Mouse (Mus musculus): Measurements from ENCODE around the gene Hes7.

Gene Hes7

DNA sequence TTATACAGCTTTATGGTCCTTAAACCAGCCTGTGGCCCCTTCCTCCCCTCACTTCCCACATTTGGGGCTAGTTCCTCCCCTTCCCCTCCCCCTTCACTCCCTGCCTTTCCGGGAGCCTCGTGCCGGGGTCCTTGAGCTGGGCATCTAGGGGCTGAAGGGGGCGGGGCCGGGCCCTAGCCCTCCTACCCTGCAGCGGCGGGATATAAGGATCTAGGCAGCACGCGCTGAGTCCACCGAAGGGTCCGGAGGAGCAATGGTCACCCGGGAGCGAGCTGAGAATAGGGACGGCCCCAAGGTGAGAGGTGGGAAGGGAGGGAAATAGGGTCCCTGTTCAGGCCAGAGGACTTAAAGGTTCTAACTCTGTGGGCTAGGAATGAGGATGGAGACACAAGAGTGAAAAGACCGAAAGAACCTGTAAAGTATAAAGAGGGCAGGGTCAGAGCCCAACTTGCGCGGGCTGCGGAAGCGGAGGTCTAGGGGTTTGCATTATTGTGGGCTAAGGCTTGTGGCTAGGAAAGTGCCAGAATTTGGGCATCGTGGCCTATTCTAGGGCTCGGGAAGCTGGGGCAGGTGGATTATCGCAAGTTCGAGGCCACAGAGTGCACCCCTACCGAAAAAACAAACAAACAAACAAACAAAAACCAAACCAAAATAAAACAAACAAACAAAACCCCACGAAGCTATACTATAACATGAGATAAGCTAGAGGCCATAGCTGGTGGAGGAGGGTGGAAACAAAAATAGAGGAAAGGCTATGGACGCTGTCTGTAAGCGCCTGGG is at the start of gene Hes7:
Hes7 (plus strand) TSS at position 184 of the 780 bp plus-strand sequence.
- DNase-seq (ENCODE audit: low spot score), result no peak

- DNase-seq (ENCODE audit: low spot score), result peak; percentile 92
These were observed 49.5 kb upstream of the Hes7 start, which contains the start of gene Tmem107 for GRCm38 (mm10) chr11:69070590-69071222. Tmem107 (plus strand) TSS chr11:69070806.

GRCm38 (mm10) chr11:69071262-69071661 is 48.9 kb upstream of the Hes7 start:
- no peak for DNase-seq (ENCODE audit: low spot score)

DNA sequence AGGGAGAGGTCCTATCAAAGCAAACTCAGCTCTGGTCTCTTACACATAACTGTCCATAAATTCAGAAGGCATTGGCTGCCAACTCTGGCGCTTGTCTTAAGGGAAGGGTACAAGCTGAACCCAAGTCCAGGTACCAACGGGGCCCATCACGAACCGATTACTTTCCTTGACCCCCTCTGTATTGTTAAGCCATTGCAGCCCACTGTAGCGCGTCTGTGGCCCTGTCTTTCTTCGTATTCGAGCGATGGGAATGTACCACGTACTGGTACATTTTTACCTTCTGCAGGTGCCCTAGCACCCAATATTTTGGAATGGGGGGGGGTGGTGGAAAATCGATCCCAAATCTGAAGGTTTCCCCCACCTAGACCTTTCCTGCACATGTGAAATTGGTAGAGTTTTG is 48.0 kb upstream of the Hes7 start:
- DNase-seq (ENCODE audit: low spot score), result no peak

DNA sequence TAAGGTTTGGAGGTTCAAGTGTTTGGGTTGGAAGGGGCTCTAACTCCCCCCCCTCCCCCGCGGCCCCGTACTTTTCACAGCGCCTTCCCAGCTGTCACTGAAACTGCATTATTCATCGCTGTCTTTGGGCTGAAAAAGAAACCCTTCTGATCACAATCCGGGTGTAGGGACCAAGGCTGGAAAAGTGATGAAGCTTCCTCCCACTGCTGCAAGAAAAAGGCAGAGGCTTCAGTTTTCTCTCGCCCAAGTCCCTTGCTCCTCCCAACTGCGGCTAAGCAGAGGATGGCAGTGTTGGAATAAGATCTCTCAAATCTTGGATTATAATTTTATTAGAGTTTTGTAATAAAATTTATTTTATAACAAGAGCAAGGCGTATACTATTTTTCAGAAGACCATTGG is 47.5 kb upstream of the Hes7 start:
- DNase-seq (ENCODE audit: low spot score), result no peak

DNA sequence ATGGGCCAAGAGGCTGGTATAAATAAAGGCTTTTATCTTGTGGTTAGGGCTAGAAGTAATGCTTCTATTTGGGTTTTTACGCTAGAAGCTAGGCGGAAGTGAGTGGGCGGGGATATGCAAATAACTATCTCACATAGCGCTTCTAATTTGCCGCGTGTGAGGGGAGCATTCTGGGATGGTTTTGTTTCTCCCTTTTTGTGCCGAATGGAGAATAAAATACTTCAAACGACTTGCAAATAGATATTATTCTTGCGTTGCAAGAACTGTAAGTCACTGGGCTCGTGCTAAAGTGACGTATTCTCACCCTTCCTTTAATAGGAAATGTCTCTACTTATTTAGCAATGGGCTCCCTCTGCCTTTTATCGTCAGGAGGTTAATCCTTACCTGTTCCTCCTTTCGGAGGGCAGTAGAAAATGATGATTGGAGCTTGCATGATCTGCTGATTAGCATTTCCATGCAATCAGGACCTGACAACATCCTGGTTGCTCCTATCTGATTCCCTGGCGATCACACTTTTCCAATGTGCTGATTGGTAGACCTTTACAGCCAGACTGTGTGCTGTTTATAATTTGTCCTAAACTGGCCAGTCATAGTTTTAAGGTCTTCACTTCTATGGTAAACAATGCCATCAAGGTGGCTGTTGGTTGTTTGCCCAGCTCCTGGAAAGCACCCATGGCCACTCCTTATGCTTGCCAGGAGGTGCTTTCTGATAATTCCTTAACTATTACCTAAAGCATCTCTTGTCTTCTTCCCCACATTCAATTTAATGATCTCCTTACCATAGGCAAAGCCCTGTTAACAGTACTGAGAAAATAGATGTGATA is 46.9 kb upstream of the Hes7 start:
- DNase-seq (ENCODE audit: low spot score), result peak; percentile 57

DNA sequence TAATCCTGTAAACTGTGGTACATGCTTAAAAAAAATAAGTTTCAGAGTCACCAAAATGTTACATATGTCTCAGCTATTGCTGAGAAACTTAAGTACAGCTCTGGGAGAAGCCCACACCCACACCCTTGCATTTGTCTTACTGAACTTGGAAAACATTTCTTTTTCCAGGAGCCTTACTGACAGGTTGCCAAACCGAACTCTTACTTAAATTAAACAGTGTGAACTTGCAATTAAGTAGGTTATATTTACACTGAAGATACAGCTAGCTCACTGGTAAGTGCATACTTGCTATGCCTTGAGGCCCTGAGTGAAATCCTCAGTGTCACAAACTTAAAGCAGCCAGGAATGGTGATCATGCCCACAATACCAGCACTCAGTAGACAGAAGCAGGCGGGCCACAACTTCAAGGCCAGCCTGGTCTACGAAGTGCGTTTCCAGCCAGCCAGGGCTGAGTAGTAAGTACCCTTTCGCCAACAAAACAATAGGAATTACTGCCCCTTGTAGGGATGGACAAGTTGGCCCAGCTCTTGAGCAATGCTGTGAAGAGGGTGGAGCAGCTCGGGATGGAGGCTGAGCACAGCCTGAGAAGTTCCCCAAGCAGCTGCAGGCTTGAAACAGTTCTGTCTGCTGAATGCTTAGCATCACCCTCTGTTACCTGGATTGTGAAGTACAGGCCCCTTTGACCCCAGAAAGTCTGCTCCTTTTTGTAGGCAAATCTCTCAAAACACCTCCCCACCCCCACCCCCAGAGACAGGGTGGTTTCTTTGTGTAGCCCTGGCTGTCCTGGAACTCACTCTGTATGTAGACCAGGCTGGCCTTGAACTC is 46.0 kb upstream of the Hes7 start:
- no peak for DNase-seq (ENCODE audit: low spot score)

GRCm38 (mm10) chr11:69074776-69075069 is 45.5 kb upstream of the Hes7 start:
- DNase-seq (ENCODE audit: low spot score), result no peak

DNA sequence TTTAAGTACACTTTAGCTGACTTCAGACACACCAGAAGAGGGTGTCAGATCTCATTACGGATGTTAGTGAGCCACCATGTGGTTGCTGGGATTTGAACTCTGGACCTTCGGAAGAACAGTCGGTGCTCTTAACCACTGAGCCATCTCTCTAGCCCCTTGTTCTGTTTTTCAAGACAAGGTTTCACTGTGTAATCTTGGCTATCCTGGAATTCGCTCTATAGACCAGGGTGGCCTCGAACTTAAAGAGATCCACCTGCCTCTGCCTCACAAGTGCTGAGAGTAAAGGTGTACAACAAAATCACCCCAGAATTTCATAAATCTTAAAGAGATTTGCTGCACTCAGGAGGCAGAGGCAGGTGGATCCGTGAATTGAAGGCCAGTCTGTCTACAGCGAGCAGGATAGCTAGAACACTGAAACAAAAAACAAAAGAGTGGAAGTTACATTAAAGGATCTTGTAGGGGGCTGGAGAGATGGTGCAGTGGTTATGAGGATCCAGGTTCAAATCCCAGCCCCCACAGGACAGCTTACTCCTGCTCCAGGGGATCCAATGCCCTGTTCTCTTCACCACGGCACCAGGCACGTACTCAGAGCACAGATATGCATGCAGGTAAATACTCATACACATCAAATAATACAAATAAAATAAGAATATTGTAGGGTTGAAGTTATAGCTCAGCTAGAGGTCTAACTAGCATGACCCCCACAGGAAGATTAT is 44.3 kb upstream of the Hes7 start:
- DNase-seq (ENCODE audit: low spot score), result no peak

DNA sequence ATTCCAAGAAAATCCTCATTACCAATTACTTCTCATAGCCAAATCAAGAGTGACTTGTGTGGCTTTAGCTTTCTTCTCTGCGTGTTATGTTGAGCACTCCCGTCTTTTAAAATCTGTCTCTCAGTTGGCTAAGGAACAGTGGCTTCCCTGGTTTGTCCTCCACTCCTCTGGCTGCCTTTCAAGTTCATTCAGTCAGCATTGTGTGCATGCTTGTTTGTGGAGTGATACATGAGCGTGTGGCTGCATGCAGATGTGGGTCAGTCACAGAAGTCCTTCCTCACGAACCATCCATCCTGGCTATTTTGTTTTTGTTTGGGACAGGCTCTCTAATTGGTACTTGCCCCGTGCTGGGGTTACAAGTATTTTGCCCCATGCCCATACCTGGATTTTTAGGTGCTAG is 43.6 kb upstream of the Hes7 start:
- no peak for DNase-seq (ENCODE audit: low spot score)

- no peak for DNase-seq (ENCODE audit: low spot score)
These were observed 42.9 kb upstream of the Hes7 start for GRCm38 (mm10) chr11:69077316-69077715.

DNA sequence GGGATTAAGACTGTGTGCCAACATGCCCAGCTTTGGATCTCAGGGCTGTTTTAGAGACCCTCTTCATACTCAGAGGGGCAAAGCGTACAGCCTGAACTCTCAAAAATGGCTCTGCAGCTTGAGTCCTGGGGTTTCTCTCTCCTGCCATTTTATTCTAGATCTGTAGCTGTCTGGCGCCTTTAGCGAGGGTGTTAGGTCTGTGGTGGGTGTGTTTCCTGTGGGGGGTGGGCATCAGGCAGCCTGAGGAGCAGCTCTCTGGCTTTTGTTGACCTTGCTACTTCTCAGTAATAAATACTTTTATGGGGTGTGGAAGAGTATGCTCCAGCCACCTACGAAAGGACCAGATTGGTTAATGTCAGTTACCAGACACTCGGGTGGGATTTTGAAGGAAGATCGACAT is 42.2 kb upstream of the Hes7 start:
- no peak for DNase-seq (ENCODE audit: low spot score)

- no peak for DNase-seq (ENCODE audit: low spot score)
These were observed 41.3 kb upstream of the Hes7 start for GRCm38 (mm10) chr11:69078805-69079438.

DNA sequence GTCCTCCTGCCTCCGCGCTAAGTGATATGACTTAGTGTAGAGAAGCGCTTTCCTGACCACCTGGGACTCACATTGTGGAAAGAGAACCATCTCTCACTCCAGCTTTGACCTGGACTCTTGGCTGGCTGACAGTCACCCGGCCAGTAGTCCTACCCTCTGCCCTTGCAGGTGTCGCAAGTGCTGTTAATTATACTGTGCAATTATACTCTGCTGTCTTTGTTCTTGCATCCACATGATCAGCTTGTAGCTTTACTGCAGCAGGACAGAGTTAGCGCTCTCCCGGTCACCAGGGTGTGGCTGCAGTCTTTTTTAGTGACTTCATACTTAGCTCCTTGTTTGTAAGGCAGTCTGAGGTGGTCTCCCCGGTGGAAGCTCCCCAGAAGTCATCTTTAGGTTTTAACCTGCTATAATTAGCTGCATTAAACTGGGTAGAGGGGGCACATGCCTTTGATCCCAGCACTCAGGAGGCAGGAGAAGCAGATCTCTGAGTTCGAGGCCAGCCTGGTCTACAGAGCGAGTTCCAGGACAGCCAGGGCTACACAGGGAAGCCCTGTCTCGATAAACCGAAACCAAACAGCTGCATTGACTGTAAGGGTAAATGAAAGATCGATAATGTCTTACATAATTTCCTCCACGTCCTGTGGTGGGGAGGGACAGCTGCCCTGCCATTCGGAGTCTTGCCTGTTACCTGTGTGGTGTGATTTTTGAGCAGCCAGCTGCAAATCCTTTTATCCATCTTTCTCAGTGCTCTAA is 39.9 kb upstream of the Hes7 start:
- DNase-seq (ENCODE audit: low spot score), result no peak

DNA sequence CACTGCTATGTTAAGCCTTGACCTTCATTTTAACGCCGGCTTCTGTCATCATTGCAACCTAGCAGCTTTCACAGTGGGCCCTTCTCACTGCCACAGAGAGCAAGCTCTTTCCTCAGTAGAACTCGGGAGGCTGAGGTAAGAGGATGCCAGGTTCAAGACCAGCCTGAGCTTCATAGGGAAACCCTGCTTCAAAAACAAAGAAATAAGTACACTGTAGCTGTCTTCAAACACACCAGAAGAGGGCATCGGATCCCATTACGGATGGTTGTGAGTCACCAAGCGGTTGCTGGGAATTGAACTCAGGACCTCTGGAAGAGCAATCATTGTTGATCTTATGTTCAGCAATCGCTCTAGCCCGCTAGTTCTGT is 39.4 kb upstream of the Hes7 start:
- no peak for DNase-seq (ENCODE audit: low spot score)

- no peak for DNase-seq (ENCODE audit: low spot score)
These were observed 38.6 kb upstream of the Hes7 start for GRCm38 (mm10) chr11:69081613-69082012.

DNA sequence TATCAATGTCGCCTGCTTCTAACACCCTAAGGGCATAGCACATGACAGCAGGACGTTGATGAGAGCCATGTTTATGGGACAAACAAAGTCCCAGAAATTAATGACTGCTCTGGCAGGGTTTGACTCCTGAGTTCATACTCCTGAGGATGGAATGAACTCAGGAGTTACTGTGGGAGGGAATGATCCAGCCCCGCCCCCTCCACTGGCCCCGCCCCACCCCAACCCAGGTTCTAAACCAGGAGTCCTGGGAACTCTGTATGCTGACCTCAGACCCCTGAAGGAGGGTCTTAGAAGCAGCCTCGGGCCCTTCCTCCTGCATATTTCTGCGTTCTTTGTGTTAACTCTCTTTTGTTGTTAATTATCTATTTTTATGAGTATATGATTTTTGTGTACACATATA is 34.6 kb upstream of the Hes7 start:
- DNase-seq (ENCODE audit: low spot score), result no peak

GRCm38 (mm10) chr11:69086390-69086789 is 33.8 kb upstream of the Hes7 start:
- no peak for DNase-seq (ENCODE audit: low spot score)

DNA sequence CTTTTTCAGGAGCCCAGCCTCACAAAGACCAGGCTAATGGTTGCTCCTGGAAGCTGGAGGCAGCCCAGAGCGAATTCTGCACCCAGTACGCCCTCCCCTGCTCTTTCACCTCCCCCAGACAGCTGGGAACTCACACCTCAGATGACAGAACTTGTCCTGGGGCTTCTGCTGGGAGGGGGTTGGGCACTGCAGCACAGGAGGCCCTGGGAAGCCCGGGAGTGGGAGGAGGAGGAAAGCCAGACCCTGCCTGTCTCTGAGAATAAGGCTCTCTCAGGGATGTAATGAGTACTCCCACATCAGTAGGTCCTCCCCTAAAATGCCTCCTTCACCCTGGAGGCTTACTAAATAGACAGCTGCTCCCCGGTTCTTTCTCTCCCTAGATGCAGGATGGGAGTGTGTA is 33.1 kb upstream of the Hes7 start:
- DNase-seq (ENCODE audit: low spot score), result no peak

DNA sequence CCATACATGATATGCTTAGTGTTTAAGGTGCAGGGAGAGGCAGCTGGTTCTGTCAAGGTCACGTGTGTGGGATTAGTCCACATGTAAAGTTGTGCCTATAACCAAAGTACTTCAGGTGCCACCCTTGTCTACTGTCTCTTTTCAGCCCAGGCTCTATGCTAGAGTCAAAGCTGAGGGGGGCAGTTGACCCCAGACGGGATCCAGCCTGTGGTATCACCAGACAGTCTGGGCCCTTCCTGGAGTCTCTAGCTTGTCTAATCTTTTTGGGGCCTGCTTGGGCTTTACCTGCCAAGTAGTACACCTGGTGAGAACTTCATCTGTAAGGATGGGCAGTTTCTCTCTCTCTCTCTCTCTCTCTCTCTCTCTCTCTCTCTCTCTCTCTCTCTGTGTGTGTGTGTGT is 32.6 kb upstream of the Hes7 start:
- DNase-seq (ENCODE audit: low spot score), result no peak
